11 mouse cellular contexts compared by ENCODE assay signal in the genomic region with DNA sequence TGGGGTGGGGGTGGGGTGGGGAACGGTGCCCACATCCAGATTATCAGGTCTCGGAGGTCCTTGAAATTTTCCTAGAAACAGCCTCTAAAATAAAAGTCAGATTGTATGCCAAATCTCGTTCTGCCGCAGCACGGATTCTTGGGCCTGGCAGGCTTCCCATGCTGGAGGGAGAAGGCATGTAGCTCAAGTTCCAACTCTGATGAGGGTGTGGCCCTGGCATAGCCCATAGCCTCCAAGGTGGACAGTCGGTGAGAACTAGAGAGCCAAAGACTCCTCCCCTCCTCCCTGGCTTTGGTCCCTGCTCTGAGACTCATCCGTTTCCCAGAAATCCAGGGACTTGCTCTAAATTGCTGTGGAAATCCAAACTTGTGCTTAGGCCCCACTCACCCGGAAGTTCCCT.
A peak's percentile ranks its signal among the peaks of the same experiment; 100 is the strongest.
DNase-seq lines count a peak whose midpoint lies in the region; ATAC-seq and TF ChIP-seq lines count a peak whose summit lies in the region.
"Had no signal": no experiment of that assay in that cellular context is flagged by ENCODE, and none has a peak within 500 bp of the region (broad histone marks: within the 10 kb centered on the region; RNA-seq: fewer than 3 reads in every experiment).

No protein-coding gene starts in this region.

- no peaks in the 10 kb centered on the region for H3K27me3 ChIP-seq in kidney, adult 2 months (replicated peaks; ENCODE audit: control insufficient read depth, insufficient read depth, low read length)
- no peaks in the 10 kb centered on the region for H3K27me3 ChIP-seq in kidney, embryonic 14.5 days (ENCODE audit: control insufficient read depth, insufficient read depth, low read length)
- H3K27me3 ChIP-seq in embryonic facial prominence, embryonic 15.5 days, result no peaks in the 10 kb centered on the region
- H3K27me3 ChIP-seq in forebrain, embryonic 10.5 days (ENCODE audit: poor library complexity, severe bottlenecking), result no peaks in the 10 kb centered on the region
- no peaks in the 10 kb centered on the region for H3K27me3 ChIP-seq in midbrain, postnatal 0 days (ENCODE audit: insufficient read depth, low read length)
- H3K27me3 ChIP-seq: limb, embryonic 12.5 days; stomach, embryonic 15.5 days had no signal

- H3K4me3 ChIP-seq in kidney, adult 2 months (ENCODE audit: insufficient read depth, low read depth, low read length), result no peak overlapping the region
- no peak overlapping the region for H3K4me3 ChIP-seq in kidney, embryonic 14.5 days (ENCODE audit: low read length)
- H3K4me3 ChIP-seq in embryonic facial prominence, embryonic 15.5 days (replicated peaks), result no peak overlapping the region
- no peak overlapping the region for H3K4me3 ChIP-seq in forebrain, embryonic 10.5 days
- H3K4me3 ChIP-seq in midbrain, postnatal 0 days (ENCODE audit: low read depth, low read length), result no peak overlapping the region
- H3K4me3 ChIP-seq: limb, embryonic 12.5 days; stomach, embryonic 15.5 days had no signal

- H3K36me3 ChIP-seq in kidney, adult 2 months (ENCODE audit: control insufficient read depth, insufficient read depth, low read length), result no peaks in the 10 kb centered on the region
- H3K36me3 ChIP-seq in kidney, embryonic 14.5 days (ENCODE audit: control insufficient read depth, insufficient read depth, low read length), result no peaks in the 10 kb centered on the region
- H3K36me3 ChIP-seq in embryonic facial prominence, embryonic 15.5 days, result no peaks in the 10 kb centered on the region
- no peaks in the 10 kb centered on the region for H3K36me3 ChIP-seq in forebrain, embryonic 10.5 days (replicated peaks)
- no peaks in the 10 kb centered on the region for H3K36me3 ChIP-seq in midbrain, postnatal 0 days (ENCODE audit: insufficient read depth, low read length)
- H3K36me3 ChIP-seq: G1E; limb, embryonic 12.5 days; stomach, embryonic 15.5 days had no signal

- ATAC-seq in kidney, embryonic 14.5 days (ENCODE audit: low FRiP score, low TSS enrichment), result no peak
- 0 out of 2 replicates have a peak, but pooled peaks have one; percentile 44 for ATAC-seq in embryonic facial prominence, embryonic 15.5 days (ENCODE audit: insufficient number of reproducible peaks, low FRiP score, low TSS enrichment, low read depth)
- no peak for ATAC-seq in midbrain, postnatal 0 days (ENCODE audit: low FRiP score)

- H3K4me1 ChIP-seq in kidney, adult 2 months (ENCODE audit: control insufficient read depth, insufficient read depth, low read length), result no peaks in the 10 kb centered on the region
- H3K4me1 ChIP-seq in kidney, embryonic 14.5 days (ENCODE audit: control insufficient read depth, insufficient read depth, low read length), result peaks cover 15% of the 10 kb centered on the region; the same call in 1 of the 2 replicates
- H3K4me1 ChIP-seq in embryonic facial prominence, embryonic 15.5 days, result peaks cover 5% of the 10 kb centered on the region
- H3K4me1 ChIP-seq in forebrain, embryonic 10.5 days, result peaks cover 37% of the 10 kb centered on the region
- H3K4me1 ChIP-seq in midbrain, postnatal 0 days (ENCODE audit: insufficient read depth, low read length), result peaks cover 18% of the 10 kb centered on the region

- TF ChIP-seq CTCF in kidney, adult 2 months (conservative IDR thresholded peaks at IDR 0.05; ENCODE audit: insufficient read depth, insufficient read length, low read depth, low read length), result no peak
- TF ChIP-seq CTCF in midbrain, postnatal 0 days (IDR thresholded peaks at IDR 0.05), result no peak

- peak; percentile 27 for DNase-seq in kidney, adult 2 months
- DNase-seq in kidney, postnatal 10 days, result peak; percentile 50
- peak; percentile 69 for DNase-seq in ovary, postnatal 36 days (ENCODE audit: low spot score)
- DNase-seq in thymus, postnatal 25 days, result no peak
- DNase-seq in forebrain, embryonic 10.5 days (ENCODE audit: extremely low spot score, low spot score), result no peak
- no peak for DNase-seq in midbrain, postnatal 0 days (ENCODE audit: low spot score)

- WGBS in kidney, adult 2 months, result 52% methylated on average over 8 of the region's 8 CpGs
- WGBS in kidney, embryonic 14.5 days, result 80% methylated on average over 8 of the region's 8 CpGs
- 45% methylated on average over 8 of the region's 8 CpGs for WGBS in embryonic facial prominence, embryonic 15.5 days
- 93% methylated on average over 8 of the region's 8 CpGs for WGBS in forebrain, embryonic 10.5 days
- 66% methylated on average over 8 of the region's 8 CpGs for WGBS in midbrain, postnatal 0 days

- H3K27ac ChIP-seq in kidney, adult 2 months (ENCODE audit: insufficient read depth, low read depth, low read length), result no peak overlapping the region
- H3K27ac ChIP-seq in kidney, embryonic 14.5 days (ENCODE audit: low read depth, low read length), result no peak overlapping the region
- H3K27ac ChIP-seq in embryonic facial prominence, embryonic 15.5 days (replicated peaks), result no peak overlapping the region
- no peak overlapping the region for H3K27ac ChIP-seq in forebrain, embryonic 10.5 days
- no peak overlapping the region for H3K27ac ChIP-seq in midbrain, postnatal 0 days (ENCODE audit: low read depth, low read length)
- H3K27ac ChIP-seq: limb, embryonic 12.5 days; stomach, embryonic 15.5 days had no signal

- H3K9ac ChIP-seq in kidney, embryonic 14.5 days (ENCODE audit: low read depth, low read length), result no peak overlapping the region
- H3K9ac ChIP-seq in embryonic facial prominence, embryonic 15.5 days, result no peak overlapping the region
- no peak overlapping the region for H3K9ac ChIP-seq in midbrain, postnatal 0 days (replicated peaks; ENCODE audit: low read length, poor library complexity, severe bottlenecking)
- H3K9ac ChIP-seq: limb, embryonic 12.5 days; stomach, embryonic 15.5 days had no signal

- H3K9me3 ChIP-seq in kidney, embryonic 14.5 days (ENCODE audit: control insufficient read depth, low read length), result no peaks in the 10 kb centered on the region
- no peaks in the 10 kb centered on the region for H3K9me3 ChIP-seq in embryonic facial prominence, embryonic 15.5 days (replicated peaks)
- H3K9me3 ChIP-seq in forebrain, embryonic 10.5 days, result no peaks in the 10 kb centered on the region
- H3K9me3 ChIP-seq in midbrain, postnatal 0 days (ENCODE audit: low read length), result no peaks in the 10 kb centered on the region
- H3K9me3 ChIP-seq: limb, embryonic 12.5 days; stomach, embryonic 15.5 days had no signal

- no peak overlapping the region for H3K4me2 ChIP-seq in kidney, embryonic 14.5 days (replicated peaks; ENCODE audit: low read depth, low read length)
- no peak overlapping the region for H3K4me2 ChIP-seq in embryonic facial prominence, embryonic 15.5 days (replicated peaks)
- no peak overlapping the region for H3K4me2 ChIP-seq in midbrain, postnatal 0 days (ENCODE audit: low read depth, low read length, poor library complexity, severe bottlenecking)
- H3K4me2 ChIP-seq: limb, embryonic 12.5 days; stomach, embryonic 15.5 days had no signal

- TF ChIP-seq POLR2A in kidney, adult 2 months (IDR thresholded peaks at IDR 0.05; ENCODE audit: low read depth, low read length), result no peak

Comparison
In these comparisons a context has a peak if more than half of its experiments do, and no peak if none do; other contexts are left out.
1. DNase-seq: peak in kidney, adult 2 months (single experiment), kidney, postnatal 10 days (single experiment) and ovary, postnatal 36 days (single experiment); none in thymus, postnatal 25 days (single experiment), forebrain, embryonic 10.5 days (single experiment) and midbrain, postnatal 0 days (single experiment).